Mouse (Mus musculus): ENCODE data around the gene Acin1. TPM values are rescaled to one million over a fixed set of nuclear protein-coding genes. Genes with fewer than 3 reads are reported as not detected.

Acin1 gene
- polyA plus RNA-seq, 1 experiment = 79.4 TPM

- 66% methylated on average over 3 of the region's 3 CpGs for WGBS
- TF ChIP-seq POLR2A (IDR thresholded peaks at IDR 0.05; ENCODE audit: low read depth, low read length) (no peak), CTCF (conservative IDR thresholded peaks at IDR 0.05; ENCODE audit: insufficient read depth, insufficient read length, low read depth, low read length) (no peak)
- Histone ChIP-seq H3K4me1 (ENCODE audit: control insufficient read depth, insufficient read depth, low read length) (0 out of 2 replicates have a peak, but pooled peaks cover 10% of the 10 kb centered on the region), H3K4me3 (ENCODE audit: insufficient read depth, low read depth, low read length) (no peak overlapping the region), H3K36me3 (ENCODE audit: control insufficient read depth, insufficient read depth, low read length) (no peaks in the 10 kb centered on the region; the same call in 1 of the 2 replicates), H3K27me3 (replicated peaks; ENCODE audit: control insufficient read depth, insufficient read depth, low read length) (no peaks in the 10 kb centered on the region), H3K27ac (ENCODE audit: insufficient read depth, low read depth, low read length) (no peak overlapping the region)
- DNase-seq = no peak
Observed at GRCm38 (mm10) chr14:54682396-54682795, 4.3 kb downstream of the Acin1 start.

- WGBS = 53% methylated on average over 16 of the region's 16 CpGs
- DNase-seq = peak; percentile 74
Observed at GRCm38 (mm10) chr14:54678657-54679304, 8.0 kb downstream of the Acin1 start.

GRCm38 (mm10) chr14:54676290-54676689 lies 10.4 kb downstream of the Acin1 start:
- DNase-seq = no peak
- WGBS = 87% methylated on average over 5 of the region's 5 CpGs
- Histone ChIP-seq H3K4me1 (ENCODE audit: control insufficient read depth, insufficient read depth, low read length) (peaks cover 12% of the 10 kb centered on the region; the same call in 1 of the 2 replicates), H3K4me3 (ENCODE audit: insufficient read depth, low read depth, low read length) (no peak overlapping the region), H3K36me3 (ENCODE audit: control insufficient read depth, insufficient read depth, low read length) (no peaks in the 10 kb centered on the region; the same call in 1 of the 2 replicates), H3K27ac (ENCODE audit: insufficient read depth, low read depth, low read length) (no peak overlapping the region), H3K27me3 (replicated peaks; ENCODE audit: control insufficient read depth, insufficient read depth, low read length) (no peaks in the 10 kb centered on the region)
- no peak for TF ChIP-seq CTCF (conservative IDR thresholded peaks at IDR 0.05; ENCODE audit: insufficient read depth, insufficient read length, low read depth, low read length)
- no peak for TF ChIP-seq POLR2A (IDR thresholded peaks at IDR 0.05; ENCODE audit: low read depth, low read length)

More at GRCm38 (mm10) chr14:54678657-54679304, 8.0 kb downstream of the Acin1 start:
- no peak overlapping the region for H3K4me3 ChIP-seq (ENCODE audit: insufficient read depth, low read depth, low read length)
- no peak for TF ChIP-seq CTCF (conservative IDR thresholded peaks at IDR 0.05; ENCODE audit: insufficient read depth, insufficient read length, low read depth, low read length)
- no peaks in the 10 kb centered on the region; the same call in 1 of the 2 replicates for H3K36me3 ChIP-seq (ENCODE audit: control insufficient read depth, insufficient read depth, low read length)
- H3K4me1 ChIP-seq (ENCODE audit: control insufficient read depth, insufficient read depth, low read length) = 0 out of 2 replicates have a peak, but pooled peaks cover 10% of the 10 kb centered on the region
- H3K27ac ChIP-seq (ENCODE audit: insufficient read depth, low read depth, low read length) = no peak overlapping the region
- no peaks in the 10 kb centered on the region for H3K27me3 ChIP-seq (replicated peaks; ENCODE audit: control insufficient read depth, insufficient read depth, low read length)

GRCm38 (mm10) chr14:54674317-54674716 lies 12.4 kb downstream of the Acin1 start:
- WGBS = 53% methylated on average over 2 of the region's 2 CpGs
- Histone ChIP-seq H3K27ac (ENCODE audit: insufficient read depth, low read depth, low read length) (no peak overlapping the region), H3K4me3 (ENCODE audit: insufficient read depth, low read depth, low read length) (no peak overlapping the region), H3K4me1 (ENCODE audit: control insufficient read depth, insufficient read depth, low read length) (peaks cover 13% of the 10 kb centered on the region; the same call in 1 of the 2 replicates), H3K36me3 (ENCODE audit: control insufficient read depth, insufficient read depth, low read length) (no peaks in the 10 kb centered on the region; the same call in 1 of the 2 replicates), H3K27me3 (replicated peaks; ENCODE audit: control insufficient read depth, insufficient read depth, low read length) (no peaks in the 10 kb centered on the region)
- TF ChIP-seq POLR2A (IDR thresholded peaks at IDR 0.05; ENCODE audit: low read depth, low read length) (no peak), CTCF (conservative IDR thresholded peaks at IDR 0.05; ENCODE audit: insufficient read depth, insufficient read length, low read depth, low read length) (no peak)
- peak; percentile 26 for DNase-seq

GRCm38 (mm10) chr14:54669381-54669780 lies 17.4 kb downstream of the Acin1 start:
- no peak overlapping the region for H3K27ac ChIP-seq (ENCODE audit: insufficient read depth, low read depth, low read length)
- H3K27me3 ChIP-seq (replicated peaks; ENCODE audit: control insufficient read depth, insufficient read depth, low read length) = no peaks in the 10 kb centered on the region
- TF ChIP-seq POLR2A (IDR thresholded peaks at IDR 0.05; ENCODE audit: low read depth, low read length) = no peak
- TF ChIP-seq CTCF (conservative IDR thresholded peaks at IDR 0.05; ENCODE audit: insufficient read depth, insufficient read length, low read depth, low read length) = peak; percentile 75
- no peak overlapping the region for H3K4me3 ChIP-seq (ENCODE audit: insufficient read depth, low read depth, low read length)
- DNase-seq = peak; percentile 71
- H3K4me1 ChIP-seq (ENCODE audit: control insufficient read depth, insufficient read depth, low read length) = peaks cover 5% of the 10 kb centered on the region; the same call in 1 of the 2 replicates
- H3K36me3 ChIP-seq (ENCODE audit: control insufficient read depth, insufficient read depth, low read length) = peaks cover 8% of the 10 kb centered on the region
- WGBS = 72% methylated on average over 4 of the region's 4 CpGs

GRCm38 (mm10) chr14:54664477-54665222 lies 22.1 kb downstream of the Acin1 start:
- DNase-seq = no peak
- Histone ChIP-seq H3K36me3 (ENCODE audit: control insufficient read depth, insufficient read depth, low read length) (peaks cover 26% of the 10 kb centered on the region), H3K27ac (ENCODE audit: insufficient read depth, low read depth, low read length) (no peak overlapping the region), H3K27me3 (replicated peaks; ENCODE audit: control insufficient read depth, insufficient read depth, low read length) (no peaks in the 10 kb centered on the region), H3K4me3 (ENCODE audit: insufficient read depth, low read depth, low read length) (no peak overlapping the region), H3K4me1 (ENCODE audit: control insufficient read depth, insufficient read depth, low read length) (no peaks in the 10 kb centered on the region)
- TF ChIP-seq CTCF (conservative IDR thresholded peaks at IDR 0.05; ENCODE audit: insufficient read depth, insufficient read length, low read depth, low read length) (no peak), POLR2A (IDR thresholded peaks at IDR 0.05; ENCODE audit: low read depth, low read length) (no peak)
- WGBS = 92% methylated on average over 10 of the region's 10 CpGs

GRCm38 (mm10) chr14:54660009-54660408 lies 26.7 kb downstream of the Acin1 start:
- Histone ChIP-seq H3K27ac (ENCODE audit: insufficient read depth, low read depth, low read length) (no peak overlapping the region), H3K4me1 (ENCODE audit: control insufficient read depth, insufficient read depth, low read length) (no peaks in the 10 kb centered on the region), H3K4me3 (ENCODE audit: insufficient read depth, low read depth, low read length) (no peak overlapping the region), H3K36me3 (ENCODE audit: control insufficient read depth, insufficient read depth, low read length) (peaks cover 27% of the 10 kb centered on the region), H3K27me3 (replicated peaks; ENCODE audit: control insufficient read depth, insufficient read depth, low read length) (no peaks in the 10 kb centered on the region)
- no peak for TF ChIP-seq POLR2A (IDR thresholded peaks at IDR 0.05; ENCODE audit: low read depth, low read length)
- TF ChIP-seq CTCF (conservative IDR thresholded peaks at IDR 0.05; ENCODE audit: insufficient read depth, insufficient read length, low read depth, low read length) = no peak
- 93% methylated on average over 2 of the region's 2 CpGs for WGBS
- DNase-seq = peak; percentile 42

Measured in kidney, adult 2 months (tissue).